8 mouse cellular contexts compared by ENCODE assay signal in the genomic region with DNA sequence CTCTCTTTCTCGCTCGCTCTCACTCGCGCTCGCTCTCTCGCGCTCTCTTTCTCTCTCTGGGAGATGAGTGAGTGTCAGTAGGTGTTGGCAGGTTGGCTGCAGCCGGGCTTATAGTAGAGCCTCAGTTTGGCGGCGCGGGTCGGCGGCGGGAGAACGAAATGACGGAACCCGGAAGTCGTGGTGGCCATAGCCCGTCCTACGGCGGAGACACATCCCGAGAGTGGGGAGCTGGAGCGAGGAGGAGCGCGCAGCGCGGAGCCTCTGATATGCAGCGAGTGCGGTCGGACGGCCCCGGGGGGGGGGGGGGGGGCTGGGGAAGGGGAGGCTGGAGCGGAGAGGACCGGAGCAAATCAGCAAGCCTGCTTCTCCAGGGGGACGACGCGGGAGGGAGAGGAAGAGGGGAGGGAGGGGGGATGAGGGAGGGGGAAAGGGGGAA. TPM values are rescaled to one million over a fixed set of nuclear protein-coding genes. Genes with fewer than 3 reads are reported as not detected.
DNase-seq lines count a peak whose midpoint lies in the region; ATAC-seq lines count a peak whose summit lies in the region.

Meis2 (minus strand) TSS at position 270 of the 436 bp plus-strand sequence.

- H3K4me2 ChIP-seq in embryonic facial prominence, embryonic 13.5 days, result peak within 1 kb of the TSS; percentile 72
- H3K4me2 ChIP-seq in kidney, embryonic 15.5 days, result peak within 1 kb of the TSS; percentile 72
- H3K4me2 ChIP-seq in midbrain, embryonic 16.5 days (ENCODE audit: low read length), result peak within 1 kb of the TSS; percentile 72
- H3K4me2 ChIP-seq in stomach, embryonic 16.5 days (ENCODE audit: low read depth, low read length), result peak within 1 kb of the TSS; percentile 81

- H3K9me3 ChIP-seq in embryonic facial prominence, embryonic 13.5 days, result no peaks in the 10 kb centered on the region
- no peaks in the 10 kb centered on the region for H3K9me3 ChIP-seq in heart, embryonic 10.5 days
- H3K9me3 ChIP-seq in kidney, embryonic 15.5 days (replicated peaks), result no peaks in the 10 kb centered on the region
- H3K9me3 ChIP-seq in midbrain, embryonic 16.5 days (replicated peaks; ENCODE audit: control insufficient read depth, low read length, poor library complexity, severe bottlenecking), result no peaks in the 10 kb centered on the region
- H3K9me3 ChIP-seq in stomach, embryonic 16.5 days (replicated peaks; ENCODE audit: control insufficient read depth, low read length), result no peaks in the 10 kb centered on the region

- peak within 1 kb of the TSS; percentile 94 for H3K27ac ChIP-seq in embryonic facial prominence, embryonic 13.5 days
- H3K27ac ChIP-seq in heart, embryonic 10.5 days, result peak within 1 kb of the TSS; percentile 99
- peak within 1 kb of the TSS; percentile 98 for H3K27ac ChIP-seq in kidney, embryonic 15.5 days
- peak within 1 kb of the TSS; percentile 84 for H3K27ac ChIP-seq in midbrain, embryonic 16.5 days (ENCODE audit: low read length)
- H3K27ac ChIP-seq in stomach, embryonic 16.5 days (ENCODE audit: low read length), result peak within 1 kb of the TSS; percentile 99

- DNase-seq in cerebellum, postnatal 4 days (ENCODE audit: low spot score in 2 of 2), result peak; percentile 45 to 51
- no peak for DNase-seq in cerebellum, adult 11 months
- DNase-seq in heart, embryonic 10.5 days (ENCODE audit: low spot score), result peak; percentile 97
- peak; percentile 79 for DNase-seq in liver

- H3K4me3 ChIP-seq in embryonic facial prominence, embryonic 13.5 days, result peak within 1 kb of the TSS; percentile 62
- H3K4me3 ChIP-seq in heart, embryonic 10.5 days, result peak within 1 kb of the TSS; percentile 93
- H3K4me3 ChIP-seq in kidney, embryonic 15.5 days (replicated peaks), result peak within 1 kb of the TSS; percentile 75
- H3K4me3 ChIP-seq in midbrain, embryonic 16.5 days (ENCODE audit: low read depth, low read length), result peak within 1 kb of the TSS; percentile 43
- peak within 1 kb of the TSS; percentile 67 for H3K4me3 ChIP-seq in stomach, embryonic 16.5 days (replicated peaks; ENCODE audit: low read length)

- H3K9ac ChIP-seq in embryonic facial prominence, embryonic 13.5 days, result peak within 1 kb of the TSS; percentile 87
- peak within 1 kb of the TSS; percentile 89 for H3K9ac ChIP-seq in kidney, embryonic 15.5 days
- peak within 1 kb of the TSS; percentile 74 for H3K9ac ChIP-seq in midbrain, embryonic 16.5 days (ENCODE audit: low read depth, low read length)
- H3K9ac ChIP-seq in stomach, embryonic 16.5 days (ENCODE audit: low read length), result peak within 1 kb of the TSS; percentile 96

- ATAC-seq in embryonic facial prominence, embryonic 13.5 days (ENCODE audit: insufficient number of reproducible peaks, insufficient read depth, low FRiP score, low TSS enrichment, low read depth), result peak; percentile 59
- peak; percentile 81 for ATAC-seq in kidney, embryonic 15.5 days (replicated peaks; ENCODE audit: low FRiP score)
- ATAC-seq in midbrain, embryonic 16.5 days, result peak; percentile 82
- ATAC-seq in stomach, embryonic 16.5 days (ENCODE audit: insufficient read depth, low FRiP score), result peak; percentile 86

- peaks cover 32% of the 10 kb centered on the region for H3K27me3 ChIP-seq in embryonic facial prominence, embryonic 13.5 days
- no peaks in the 10 kb centered on the region for H3K27me3 ChIP-seq in heart, embryonic 10.5 days (ENCODE audit: insufficient read depth, poor library complexity, severe bottlenecking)
- no peaks in the 10 kb centered on the region for H3K27me3 ChIP-seq in kidney, embryonic 15.5 days
- H3K27me3 ChIP-seq in midbrain, embryonic 16.5 days (ENCODE audit: control insufficient read depth, insufficient read depth, low read depth, low read length), result no peaks in the 10 kb centered on the region; the same call in 1 of the 2 replicates
- H3K27me3 ChIP-seq in stomach, embryonic 16.5 days (ENCODE audit: control insufficient read depth, insufficient read depth, low read length), result no peaks in the 10 kb centered on the region

- under 1% methylated on average over 26 of the region's 37 CpGs for whole genome bisulfite sequencing in embryonic facial prominence, embryonic 13.5 days
- WGBS in heart, embryonic 10.5 days, result under 1% methylated on average over 25 of the region's 37 CpGs
- WGBS in kidney, embryonic 15.5 days, result under 1% methylated on average over 32 of the region's 37 CpGs
- under 1% methylated on average over 23 of the region's 37 CpGs for WGBS in midbrain, embryonic 16.5 days
- under 1% methylated on average over 34 of the region's 37 CpGs for WGBS in stomach, embryonic 16.5 days

- H3K4me1 ChIP-seq in embryonic facial prominence, embryonic 13.5 days, result peaks cover 25% of the 10 kb centered on the region
- peaks cover 15% of the 10 kb centered on the region for H3K4me1 ChIP-seq in heart, embryonic 10.5 days
- peaks cover 5% of the 10 kb centered on the region for H3K4me1 ChIP-seq in kidney, embryonic 15.5 days
- peaks cover 10% of the 10 kb centered on the region; the same call in 1 of the 2 replicates for H3K4me1 ChIP-seq in midbrain, embryonic 16.5 days (ENCODE audit: control insufficient read depth, insufficient read depth, low read length)
- H3K4me1 ChIP-seq in stomach, embryonic 16.5 days (ENCODE audit: control insufficient read depth, insufficient read depth, low read length), result no peaks in the 10 kb centered on the region

- no peaks in the 10 kb centered on the region for H3K36me3 ChIP-seq in embryonic facial prominence, embryonic 13.5 days
- no peaks in the 10 kb centered on the region; the same call in 1 of the 2 replicates for H3K36me3 ChIP-seq in heart, embryonic 10.5 days
- no peaks in the 10 kb centered on the region for H3K36me3 ChIP-seq in kidney, embryonic 15.5 days
- H3K36me3 ChIP-seq in midbrain, embryonic 16.5 days (ENCODE audit: control insufficient read depth, insufficient read depth, low read length), result no peaks in the 10 kb centered on the region
- H3K36me3 ChIP-seq in stomach, embryonic 16.5 days (ENCODE audit: control insufficient read depth, insufficient read depth, low read length), result no peaks in the 10 kb centered on the region

RNA-seq across cellular contexts. Expression of gene Meis2, which starts in this region (rescaled TPM):
- polyA plus RNA-seq in embryonic facial prominence, embryonic 13.5 days (2015; fragmentation: Nextera tagmentation; extraction: Ambion mirVana), result 43.1 and 45.6 TPM in 2 replicates
- polyA plus RNA-seq in heart, embryonic 10.5 days (2016; fragmentation: Nextera tagmentation; extraction: Ambion mirVana), result 45.2 and 62.7 TPM in 2 replicates
- polyA plus RNA-seq in kidney, embryonic 15.5 days (2015; fragmentation: Nextera tagmentation; extraction: Ambion mirVana), result 85.5 and 94.3 TPM in 2 replicates
- 62.5 and 70.2 TPM in 2 replicates for polyA plus RNA-seq in midbrain, embryonic 16.5 days (2015; fragmentation: Nextera tagmentation; extraction: Ambion mirVana)
- 42.8 and 43.3 TPM in 2 replicates for polyA plus RNA-seq in stomach, embryonic 16.5 days (2015; fragmentation: Nextera tagmentation; extraction: Ambion mirVana)

Comparison
In these comparisons a context has a peak if more than half of its experiments do, and no peak if none do; other contexts are left out.
1. H3K4me3 ChIP-seq: peak in every context shown above with its lines; median percentile 93 in heart, embryonic 10.5 days; 75 in kidney, embryonic 15.5 days; 67 in stomach, embryonic 16.5 days; 62 in embryonic facial prominence, embryonic 13.5 days; 43 in midbrain, embryonic 16.5 days.